Mouse (Mus musculus) gastrocnemius, adult 2 months (tissue): ENCODE measurements at regions not wholly inside any gene's neighbourhood (a gene's known extent, or its start where the extent isn't known, plus 50 kb on each side); places are given as distances from the start of the nearest gene placed in this dataset.

Experiments used
- DNase-seq: peaks from one replicate; pipeline ENCODE4 v3.0.0; 2022
- H3K27ac ChIP-seq: fragments of 200-600 bp; 2 replicates; pipeline ENCODE4 v1.8.1; 2022; ENCODE audit warnings: mild to moderate bottlenecking
- H3K4me3 ChIP-seq: fragments of 200-600 bp; 2 replicates; pipeline ENCODE4 v1.8.1; 2022; ENCODE audit warnings: mild to moderate bottlenecking, moderate library complexity
- CTCF ChIP-seq: fragments of 200-600 bp; IDR thresholded peaks from 2 replicates; pipeline ENCODE4 v1.8.1; 2022; ENCODE audit warnings: antibody characterized with exemption, mild to moderate bottlenecking, moderate library complexity
- intact Hi-C: fragments of 180-260 bp; cut with DNase I; formaldehyde crosslinking; loops from one replicate; pipeline ENCODE4 v1.15.1; 2025

- intact Hi-C loops = no loop called here
- no peak for TF ChIP-seq CTCF
- no peak overlapping the region for H3K27ac ChIP-seq
- DNase-seq = no peak
- no peak overlapping the region for H3K4me3 ChIP-seq
Observed at GRCm38 (mm10) chr14:9492228-9492627, 826.2 kb upstream of the 4930452B06Rik start.

DNA sequence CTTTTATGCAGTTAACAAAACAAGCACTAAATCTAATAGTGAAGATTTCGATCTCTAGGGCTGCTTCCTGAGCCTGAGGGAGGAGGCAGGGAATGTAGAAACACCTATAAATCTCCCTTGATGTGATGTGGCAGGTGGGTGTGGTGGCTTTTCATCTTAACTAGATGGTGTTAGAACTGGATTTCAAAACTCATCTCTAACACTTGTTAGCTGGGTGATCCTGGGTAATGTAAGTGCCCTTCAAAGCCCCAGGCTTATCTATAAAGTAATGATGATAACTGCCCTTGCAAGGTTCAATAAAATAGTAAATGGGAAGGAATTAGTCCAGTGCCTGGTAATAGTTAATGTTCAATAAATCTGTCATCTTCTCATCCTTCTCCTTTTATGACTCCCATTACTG, 822.5 kb upstream of the 4930452B06Rik start:
- intact Hi-C loops = no loop called here
- no peak overlapping the region for H3K27ac ChIP-seq
- no peak for DNase-seq
- H3K4me3 ChIP-seq = no peak overlapping the region
- TF ChIP-seq CTCF = no peak

DNA sequence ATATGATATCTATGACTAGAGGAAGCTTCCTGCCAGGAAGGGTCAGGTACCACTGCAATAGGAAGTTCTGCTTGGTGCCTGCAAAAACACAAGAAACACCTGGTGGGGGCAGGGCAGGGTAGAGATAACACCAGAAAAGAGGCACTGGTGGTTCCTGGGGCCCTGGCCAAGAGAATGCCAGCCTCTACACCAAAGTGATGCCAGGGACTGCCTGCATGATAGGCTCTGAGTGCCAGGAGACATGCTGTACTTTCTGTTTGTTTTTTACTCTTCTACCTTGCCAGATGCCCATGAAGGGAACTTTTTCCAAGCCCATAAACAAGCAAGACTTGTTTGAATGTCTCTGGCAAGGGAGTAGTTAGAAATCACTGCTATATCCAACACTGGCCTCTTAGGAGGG, 812.9 kb upstream of the 4930452B06Rik start:
- intact Hi-C loops = no loop called here

DNA sequence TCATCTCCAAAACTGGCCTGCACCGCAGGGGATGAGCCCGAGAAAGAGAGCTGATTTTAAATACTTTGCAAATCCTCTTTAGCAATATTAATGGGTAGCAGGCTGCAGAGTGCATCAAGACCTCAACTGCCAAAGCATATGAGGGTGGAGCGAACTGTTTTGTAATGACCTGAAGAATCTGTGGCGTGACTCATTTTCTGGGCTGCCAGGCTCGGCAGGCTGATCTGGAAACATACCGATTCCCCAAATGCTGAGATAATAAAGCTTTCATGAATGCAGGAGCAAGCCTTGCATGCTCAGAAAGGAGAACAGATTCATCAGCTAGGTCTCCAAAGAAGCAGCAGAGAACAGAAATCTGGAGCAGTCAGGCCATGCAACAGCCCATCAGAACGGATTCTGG, 809.1 kb upstream of the 4930452B06Rik start:
- intact Hi-C loops = no loop called here
- Histone ChIP-seq H3K27ac (peak overlapping the region; percentile 63), H3K4me3 (no peak overlapping the region)
- no peak for TF ChIP-seq CTCF
- peak; percentile 59 for DNase-seq

More for the DNA sequence above, 812.9 kb upstream of the 4930452B06Rik start:
- H3K27ac ChIP-seq = no peak overlapping the region
- H3K4me3 ChIP-seq = no peak overlapping the region
- DNase-seq = peak; percentile 22
- TF ChIP-seq CTCF = no peak

GRCm38 (mm10) chr14:9469686-9470085, 803.6 kb upstream of the 4930452B06Rik start:
- TF ChIP-seq CTCF = no peak
- DNase-seq = no peak
- intact Hi-C loops = no loop called here
- no peak overlapping the region for H3K4me3 ChIP-seq
- no peak overlapping the region for H3K27ac ChIP-seq

DNA sequence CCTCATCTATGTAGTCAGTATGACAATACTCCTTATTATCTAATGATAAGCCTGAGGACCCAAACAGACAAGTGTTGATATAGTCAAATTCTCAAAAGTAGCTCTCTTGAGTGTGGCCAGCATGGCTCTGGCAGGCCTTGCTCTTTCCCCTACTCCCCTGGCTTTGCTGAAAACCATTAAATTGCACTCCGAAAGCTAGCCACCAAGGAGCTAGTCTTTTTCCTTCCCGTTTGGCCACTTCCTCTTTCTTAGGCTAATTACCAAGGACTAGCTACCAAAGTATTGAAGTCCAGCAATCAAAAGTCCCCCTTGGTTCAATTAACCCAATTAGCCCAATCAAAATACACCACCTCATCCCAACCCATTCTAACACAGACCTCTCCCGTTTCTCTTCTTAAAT, 802.6 kb upstream of the 4930452B06Rik start:
- DNase-seq = no peak
- intact Hi-C loops = no loop called here
- Histone ChIP-seq H3K27ac (no peak overlapping the region), H3K4me3 (no peak overlapping the region)
- no peak for TF ChIP-seq CTCF

- no peak overlapping the region for H3K27ac ChIP-seq
- intact Hi-C loops = no loop called here
- no peak overlapping the region for H3K4me3 ChIP-seq
- TF ChIP-seq CTCF = no peak
- no peak for DNase-seq
Observed at GRCm38 (mm10) chr14:9467690-9468458, 801.8 kb upstream of the 4930452B06Rik start.

DNA sequence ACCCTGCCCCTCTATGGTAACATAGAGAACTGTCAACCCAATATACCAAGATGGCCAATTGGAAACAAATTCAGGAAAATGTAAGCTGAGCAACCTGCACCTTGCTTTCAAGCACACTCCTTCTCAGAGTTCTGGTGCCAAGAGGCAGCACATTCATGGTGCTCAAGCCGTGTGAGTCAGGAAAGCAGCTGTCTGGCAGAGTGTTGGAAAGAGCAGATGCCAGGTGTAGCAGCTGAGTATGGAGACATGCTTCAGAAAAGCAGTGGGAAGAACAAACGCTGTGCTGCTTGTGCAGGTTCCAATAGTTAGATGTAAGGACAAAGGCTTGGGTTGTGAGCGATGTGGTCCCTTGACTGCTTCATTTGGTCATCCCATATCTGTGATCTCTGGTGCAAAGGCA, 794.0 kb upstream of the 4930452B06Rik start:
- intact Hi-C loops = no loop called here
- no peak for TF ChIP-seq CTCF
- Histone ChIP-seq H3K27ac (no peak overlapping the region), H3K4me3 (no peak overlapping the region)
- no peak for DNase-seq

DNA sequence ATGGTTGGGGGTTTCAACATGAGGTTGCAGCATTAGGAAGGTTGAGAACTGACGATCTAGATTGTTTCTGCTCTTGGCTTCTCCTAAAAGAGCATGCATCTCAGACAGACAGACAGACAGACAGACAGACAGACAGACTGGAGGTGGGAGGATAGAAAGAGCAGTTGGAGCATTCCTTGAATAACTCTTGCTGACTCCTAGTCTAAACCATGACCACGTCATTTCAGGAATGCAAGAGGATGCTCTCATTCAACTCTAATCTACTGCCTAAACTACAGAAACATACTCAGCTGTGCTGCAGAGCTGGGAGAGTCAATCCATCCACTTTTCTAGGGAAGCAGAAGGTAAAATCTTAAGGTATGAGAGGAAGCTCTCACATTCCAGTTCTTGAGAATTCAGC, 792.8 kb upstream of the 4930452B06Rik start:
- no peak overlapping the region for H3K4me3 ChIP-seq
- TF ChIP-seq CTCF = no peak
- intact Hi-C loops = no loop called here
- DNase-seq = no peak
- H3K27ac ChIP-seq = no peak overlapping the region

DNA sequence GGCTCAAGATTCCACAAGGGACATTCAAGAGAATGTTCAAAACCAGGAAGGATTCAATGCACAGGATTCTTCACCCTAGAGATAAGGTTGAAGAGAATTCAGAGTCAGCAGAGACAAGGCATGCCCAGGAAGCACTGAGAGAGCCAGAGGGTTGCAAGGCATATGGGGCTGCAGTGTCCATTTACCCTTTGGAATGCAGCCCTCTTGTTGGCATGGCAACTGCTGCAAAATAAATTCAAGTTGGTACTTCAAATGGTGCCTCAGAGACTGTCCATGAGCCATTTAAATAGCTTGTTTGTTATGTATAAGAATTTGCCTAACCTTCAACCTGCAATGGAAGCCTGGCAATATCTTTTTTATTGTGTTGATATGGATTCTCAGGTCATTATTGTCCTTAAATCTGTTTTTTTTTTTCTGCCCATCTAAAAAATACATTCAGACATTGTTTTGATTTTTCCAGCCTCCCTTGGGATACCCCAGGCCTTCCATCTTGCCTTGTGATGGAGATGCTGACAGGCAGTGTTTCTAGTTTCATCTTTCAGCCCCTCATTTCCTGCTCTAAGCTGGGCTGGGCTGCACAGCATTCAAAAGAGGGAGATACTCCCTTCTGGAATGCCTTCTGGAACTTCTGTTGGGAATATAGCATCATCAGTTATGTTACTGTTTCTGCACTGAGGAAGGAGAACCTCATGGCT, 791.9 kb upstream of the 4930452B06Rik start:
- H3K27ac ChIP-seq = no peak overlapping the region
- H3K4me3 ChIP-seq = no peak overlapping the region
- intact Hi-C loops = no loop called here
- no peak for DNase-seq
- TF ChIP-seq CTCF = no peak

DNA sequence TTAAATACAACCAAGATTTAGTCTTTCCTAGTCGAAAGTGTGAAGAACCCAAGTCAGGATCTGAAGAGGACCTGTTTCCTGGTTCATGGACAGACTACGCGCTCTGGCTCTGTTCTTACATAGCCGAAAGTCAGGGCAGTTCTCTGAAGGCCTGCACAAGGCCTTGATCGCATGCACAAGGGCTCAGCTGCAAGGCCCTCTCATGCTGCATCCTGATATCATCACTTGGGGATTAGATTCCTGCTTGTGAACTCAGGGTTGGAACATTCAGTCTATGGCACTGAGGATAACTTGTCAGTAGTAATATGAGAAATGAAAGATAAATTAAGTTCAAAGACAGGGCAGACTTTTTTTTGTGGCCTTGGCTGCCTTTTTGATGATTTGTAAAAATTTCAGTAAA, 789.9 kb upstream of the 4930452B06Rik start:
- Histone ChIP-seq H3K4me3 (no peak overlapping the region), H3K27ac (no peak overlapping the region)
- no peak for TF ChIP-seq CTCF
- intact Hi-C loops = no loop called here
- DNase-seq = no peak

GRCm38 (mm10) chr14:9449942-9450341, 783.9 kb upstream of the 4930452B06Rik start:
- intact Hi-C loops = loop anchor here (2.0 kb wide), 1 partner anchor 57 kb away; no protein-coding TSS in a partner anchor
- no peak overlapping the region for H3K27ac ChIP-seq
- no peak overlapping the region for H3K4me3 ChIP-seq
- peak; percentile 76 for DNase-seq
- no peak for TF ChIP-seq CTCF

DNA sequence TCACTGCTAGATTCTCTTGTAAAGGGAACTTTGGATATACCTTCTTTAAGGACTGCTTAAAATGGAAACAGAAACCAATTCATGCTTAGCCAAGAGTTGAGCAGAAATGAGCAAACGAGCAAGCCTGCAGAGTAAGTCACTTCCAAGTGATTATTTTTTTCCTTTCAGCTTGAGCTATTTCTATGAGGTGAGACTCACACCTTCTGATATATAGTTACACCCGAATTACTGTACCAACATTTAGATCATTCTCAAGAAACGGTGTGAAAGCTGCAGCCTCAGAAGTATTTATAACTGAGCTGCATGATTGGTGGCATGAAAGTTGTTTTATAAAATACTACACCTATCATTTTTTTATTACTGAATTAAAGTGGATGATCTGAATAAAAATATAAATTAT, 771.9 kb upstream of the 4930452B06Rik start:
- no peak overlapping the region for H3K27ac ChIP-seq
- no peak for DNase-seq
- H3K4me3 ChIP-seq = no peak overlapping the region
- intact Hi-C loops = no loop called here
- no peak for TF ChIP-seq CTCF

- Histone ChIP-seq H3K27ac (no peak overlapping the region), H3K4me3 (no peak overlapping the region)
- intact Hi-C loops = no loop called here
- peak; percentile 24 for DNase-seq
- no peak for TF ChIP-seq CTCF
Observed at GRCm38 (mm10) chr14:9435136-9435535, 769.1 kb upstream of the 4930452B06Rik start.
